Mouse (Mus musculus): ENCODE results near the gene Dido1.
"Not testable (repeated sequence)": the region's sequence is repeated elsewhere in the genome, so short reads cannot be mapped to it uniquely, and the experiment has no call there.

Dido1 gene

DNA sequence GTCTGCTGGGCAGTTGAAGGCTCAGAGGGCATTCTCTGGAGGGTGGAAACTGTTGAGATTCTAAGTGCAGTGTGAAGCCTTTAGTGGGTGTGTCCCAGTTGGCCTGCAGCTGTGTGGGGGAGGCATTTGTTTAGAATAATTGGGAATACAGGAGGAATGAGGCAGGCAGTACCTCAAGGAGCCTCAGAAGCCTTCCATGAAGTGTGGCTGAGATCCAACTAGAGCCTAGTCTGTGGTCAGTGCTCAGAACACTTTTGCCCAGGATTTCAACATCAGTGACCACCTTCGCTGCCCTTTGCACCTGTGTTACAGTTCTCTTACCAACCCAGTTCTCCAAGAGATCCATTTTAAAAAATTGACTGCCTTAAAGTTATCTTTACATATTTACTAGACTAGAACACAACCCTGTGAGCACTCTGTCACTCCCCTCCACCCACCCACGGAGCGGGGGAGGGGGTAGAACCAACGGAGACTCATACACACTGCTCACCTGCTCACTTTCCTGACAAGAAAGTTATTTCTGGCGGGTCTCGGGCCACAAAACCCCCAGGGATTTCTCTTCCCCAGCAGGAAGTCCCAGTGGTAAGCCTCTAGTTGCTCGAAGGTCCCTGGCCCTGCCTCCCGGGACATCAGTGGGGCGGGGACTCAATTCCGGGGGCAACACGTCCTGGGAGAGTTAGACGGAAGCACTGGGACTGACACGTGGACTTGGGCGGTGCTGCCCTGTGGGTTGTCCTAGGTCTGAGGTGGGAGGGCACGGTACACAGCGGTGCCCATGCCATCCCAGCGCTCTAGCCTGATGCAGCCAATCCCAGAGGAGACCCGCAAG, 15.0 kb upstream of the Dido1 start, which contains the start of gene Slc17a9:
TSS of gene Slc17a9 (plus strand) at position 679 of the 829 bp plus-strand sequence.
- no peak for DNase-seq (ENCODE audit: low read depth, low spot score)

DNA sequence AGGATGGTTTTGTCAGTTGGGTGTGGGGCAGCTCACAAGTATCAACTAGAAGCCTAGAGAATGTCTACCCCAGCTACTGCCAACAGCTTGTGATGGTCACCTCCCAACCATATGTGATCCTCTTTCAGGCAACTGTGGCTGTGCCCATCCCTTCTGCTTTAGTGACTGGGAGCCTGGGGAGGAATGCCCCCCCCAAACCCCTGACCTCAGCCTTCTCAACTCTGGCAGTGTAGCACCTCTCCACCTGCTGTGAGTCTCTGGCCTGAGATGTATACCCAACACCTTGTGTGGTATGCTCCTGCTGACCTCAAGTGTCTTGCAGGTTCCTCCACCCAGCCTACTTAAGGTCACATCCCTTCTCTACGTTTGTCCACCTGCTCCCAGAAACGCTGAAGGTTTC, 14.1 kb upstream of the Dido1 start:
- DNase-seq (ENCODE audit: low read depth, low spot score), result no peak

GRCm38 (mm10) chr2:180722748-180723147, 12.9 kb upstream of the Dido1 start:
- not testable (repeated sequence) for DNase-seq (ENCODE audit: low read depth, low spot score)

DNA sequence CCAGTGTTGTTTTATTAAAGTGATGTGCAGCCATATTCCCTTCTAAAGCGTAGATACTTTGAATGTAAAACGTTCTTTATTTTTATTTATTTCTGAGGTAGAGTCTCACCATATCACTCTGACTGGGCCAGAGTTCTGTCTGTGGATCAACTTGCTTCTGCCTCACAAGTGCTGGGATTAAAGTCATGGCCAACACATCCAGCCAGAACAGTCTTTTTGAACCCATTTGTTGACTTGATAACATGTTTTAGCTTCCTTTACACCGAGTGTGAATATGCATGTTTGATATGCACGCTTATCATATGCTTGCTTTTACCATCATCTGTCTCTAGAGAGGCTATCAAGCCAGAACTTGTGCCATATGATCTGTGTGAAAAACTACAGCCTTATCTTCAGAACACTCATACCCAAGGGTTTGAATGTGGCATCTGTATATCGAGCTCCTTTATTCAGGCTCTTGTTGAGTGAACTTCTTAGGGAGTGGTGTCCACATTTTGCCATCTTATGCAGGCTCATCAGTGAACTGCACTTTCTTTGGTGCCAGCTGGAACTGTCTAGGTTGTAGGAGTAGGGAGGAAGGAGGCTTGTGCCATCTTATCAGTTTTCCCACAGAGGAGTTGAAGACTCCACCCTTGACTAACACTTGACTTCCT, 2.4 kb upstream of the Dido1 start:
- DNase-seq (ENCODE audit: low read depth, low spot score), result no peak

DNA sequence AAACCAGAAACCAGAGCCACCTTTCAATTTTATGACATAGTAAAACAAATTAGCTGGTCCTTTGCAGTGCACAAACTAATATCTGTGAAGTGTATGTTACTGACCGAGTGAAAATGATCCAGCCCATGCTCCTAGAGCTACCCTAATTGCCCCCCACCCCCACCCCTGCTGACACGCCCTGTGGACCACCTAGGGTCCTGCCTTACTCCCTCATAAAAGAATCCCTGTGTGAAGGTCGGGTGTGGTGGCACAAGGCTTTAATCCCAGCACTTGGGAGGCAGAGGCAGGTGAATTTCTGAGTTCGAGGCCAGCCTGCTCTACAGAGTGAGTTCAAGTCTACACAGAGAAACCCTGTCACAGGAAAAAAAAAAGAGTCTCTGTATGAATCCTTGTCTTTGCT, 1.7 kb upstream of the Dido1 start:
- no peak for DNase-seq (ENCODE audit: low read depth, low spot score)

GRCm38 (mm10) chr2:180710276-180711155, 717 bp upstream of the Dido1 start:
- no peak for DNase-seq (ENCODE audit: low read depth, low spot score)

DNA sequence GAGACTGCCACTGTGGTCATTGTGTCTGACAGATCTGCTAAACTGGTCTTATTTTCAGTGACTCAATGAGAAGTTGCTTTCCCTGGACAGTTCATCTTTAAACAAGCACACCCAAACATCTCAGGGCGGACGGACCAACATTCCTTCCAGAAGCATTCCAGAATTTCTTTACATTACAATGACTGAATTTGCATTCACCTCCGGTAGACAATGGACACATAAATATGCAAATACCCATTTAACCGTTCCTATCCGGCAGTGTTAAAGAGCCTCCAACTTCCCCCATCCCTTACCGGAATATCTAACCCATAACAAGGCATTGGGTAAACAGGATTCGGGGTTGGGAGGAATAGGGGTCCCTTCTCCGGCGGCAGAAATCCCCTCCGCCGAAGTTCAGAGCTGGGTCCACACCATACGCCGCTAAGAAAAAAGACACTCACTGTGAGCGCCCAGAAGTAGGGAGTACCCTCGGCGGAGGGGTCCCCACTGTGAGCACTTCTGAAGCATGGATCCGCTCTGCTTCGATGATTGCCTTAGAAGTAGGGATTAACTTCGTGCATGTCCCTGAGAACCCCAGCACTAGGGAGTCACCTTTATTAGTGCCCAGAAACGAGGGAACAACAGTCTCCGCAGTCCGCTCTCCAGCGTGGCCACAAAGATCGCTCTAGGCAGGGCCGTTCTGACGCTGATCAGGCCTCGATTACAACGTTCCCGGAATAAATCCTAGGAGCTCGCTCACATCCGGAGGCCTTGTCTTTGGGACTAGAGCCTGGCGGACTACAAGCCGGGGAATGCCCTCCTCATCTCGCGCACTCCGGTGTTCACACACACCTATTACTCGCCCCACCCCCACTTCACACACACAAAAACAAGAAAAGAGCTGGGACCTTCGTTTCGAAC, 526 bp downstream of the Dido1 start:
- no peak for DNase-seq (ENCODE audit: low read depth, low spot score)

DNA sequence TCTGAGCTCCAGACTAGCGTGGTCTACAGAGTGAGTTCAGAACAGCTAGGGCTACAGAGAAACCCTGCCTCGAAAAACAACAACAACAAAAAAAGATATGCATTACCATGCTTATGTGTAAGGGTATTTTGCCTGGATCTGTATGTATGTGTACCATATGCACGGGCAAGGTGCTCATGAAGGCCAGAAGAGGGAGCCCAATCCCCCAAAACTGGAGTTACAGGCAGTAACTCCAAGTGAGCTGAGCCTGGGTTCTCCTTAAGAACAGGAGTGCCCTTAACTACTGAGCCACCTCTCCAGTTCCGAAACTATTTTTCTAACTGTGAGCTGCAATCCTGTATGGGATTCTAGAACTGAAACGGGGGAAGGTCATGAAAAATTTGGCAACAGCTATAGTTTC, 3.8 kb downstream of the Dido1 start:
- no peak for DNase-seq (ENCODE audit: low read depth, low spot score)

- DNase-seq (ENCODE audit: low read depth, low spot score), result no peak
Measured at GRCm38 (mm10) chr2:180705066-180705465, 4.7 kb downstream of the Dido1 start.

GRCm38 (mm10) chr2:180704591-180704990, 5.2 kb downstream of the Dido1 start:
- no peak for DNase-seq (ENCODE audit: low read depth, low spot score)

DNA sequence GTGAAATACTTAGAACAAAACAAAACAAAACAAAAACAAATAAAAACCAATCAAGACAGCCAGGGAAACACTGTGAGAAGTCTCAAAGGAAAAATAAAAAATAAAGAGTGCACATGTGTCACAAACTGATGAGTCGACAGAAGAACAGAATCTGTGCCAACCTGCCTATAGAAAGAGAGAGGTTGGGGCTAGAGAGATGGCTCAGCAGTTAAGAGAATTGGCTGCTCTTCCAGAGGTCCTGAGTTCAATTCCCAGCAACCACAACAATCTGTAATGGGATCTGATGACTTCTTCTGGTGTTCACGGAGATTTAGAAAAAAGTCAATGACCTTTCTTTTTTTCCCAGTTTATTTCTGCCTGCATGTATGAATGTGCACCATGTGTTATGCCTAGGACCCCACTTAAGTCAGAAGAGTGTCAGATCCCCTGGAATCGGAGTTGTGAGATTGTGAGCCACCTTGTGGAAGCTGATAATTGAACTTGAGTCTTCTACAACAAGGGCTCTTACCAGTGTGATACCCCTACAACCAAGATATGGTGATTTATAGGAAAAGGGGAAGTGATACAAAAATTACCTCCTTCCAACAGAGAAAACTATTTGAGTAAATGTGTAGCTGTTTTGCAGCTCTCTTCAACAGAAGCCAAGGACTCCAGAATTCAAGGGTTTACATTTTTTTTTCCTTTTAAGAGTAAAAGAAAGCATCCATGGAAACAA, 6.0 kb downstream of the Dido1 start:
- DNase-seq (ENCODE audit: low read depth, low spot score), result no peak

- no peak for DNase-seq (ENCODE audit: low read depth, low spot score)
Measured at GRCm38 (mm10) chr2:180703175-180703574, 6.6 kb downstream of the Dido1 start.

GRCm38 (mm10) chr2:180702701-180703149, 7.1 kb downstream of the Dido1 start:
- DNase-seq (ENCODE audit: low read depth, low spot score), result no peak

GRCm38 (mm10) chr2:180701767-180702621, 7.8 kb downstream of the Dido1 start:
- DNase-seq (ENCODE audit: low read depth, low spot score), result peak; percentile 92

DNA sequence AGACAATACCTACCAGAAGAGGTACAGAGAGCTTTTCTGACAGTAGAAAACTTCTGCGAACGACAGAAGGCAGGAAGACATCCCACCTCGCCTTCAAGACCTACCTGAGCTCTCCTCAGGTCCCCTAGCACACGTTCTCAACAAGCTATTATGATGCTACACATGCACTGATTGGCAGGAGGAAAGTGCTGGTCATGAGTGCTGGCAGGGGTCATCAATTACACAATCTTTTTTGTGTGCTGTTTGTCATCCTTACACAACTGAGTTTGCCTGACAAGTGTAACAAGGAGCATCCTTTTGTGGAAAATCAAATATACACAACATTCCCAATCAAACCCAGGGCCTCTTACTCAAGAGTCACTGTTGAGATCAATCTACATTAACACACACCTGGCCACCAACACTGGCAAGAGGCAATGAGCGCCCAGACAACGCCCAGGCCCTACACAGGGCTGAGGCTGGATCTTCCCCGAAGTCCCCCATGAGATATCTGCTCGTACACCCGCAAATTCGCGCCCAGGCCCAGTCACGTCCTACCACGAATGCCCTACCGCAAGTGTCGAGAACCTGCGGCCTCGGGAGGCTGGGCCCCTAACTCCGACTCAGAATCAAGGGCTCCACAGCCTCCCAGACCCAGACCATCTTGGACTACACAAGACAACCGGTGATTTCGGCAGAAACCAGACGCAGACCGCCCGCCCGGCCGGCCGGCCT, 8.6 kb downstream of the Dido1 start:
- peak; percentile 29 for DNase-seq (ENCODE audit: low read depth, low spot score)

DNA sequence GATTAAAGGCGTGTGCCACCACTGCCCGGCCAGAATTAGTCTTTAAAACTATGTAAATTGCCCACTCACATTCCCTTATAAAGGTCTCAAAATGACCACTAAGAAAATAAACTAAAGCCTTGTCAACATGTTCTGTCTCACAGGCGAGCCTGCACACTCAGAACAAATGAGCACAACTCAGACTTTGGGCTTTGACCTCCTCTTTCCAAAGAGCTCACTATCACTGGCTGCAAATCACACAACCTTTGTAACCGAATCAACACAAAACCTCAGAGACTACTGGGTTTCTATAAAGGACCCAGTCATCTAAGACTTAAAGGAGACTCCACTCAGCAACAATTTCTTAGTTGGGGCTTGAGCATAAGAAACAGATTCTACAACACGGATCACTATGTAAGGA, 9.3 kb downstream of the Dido1 start:
- no peak for DNase-seq (ENCODE audit: low read depth, low spot score)

GRCm38 (mm10) chr2:180695176-180695575, 14.6 kb downstream of the Dido1 start:
- no peak for DNase-seq (ENCODE audit: low read depth, low spot score)

DNA sequence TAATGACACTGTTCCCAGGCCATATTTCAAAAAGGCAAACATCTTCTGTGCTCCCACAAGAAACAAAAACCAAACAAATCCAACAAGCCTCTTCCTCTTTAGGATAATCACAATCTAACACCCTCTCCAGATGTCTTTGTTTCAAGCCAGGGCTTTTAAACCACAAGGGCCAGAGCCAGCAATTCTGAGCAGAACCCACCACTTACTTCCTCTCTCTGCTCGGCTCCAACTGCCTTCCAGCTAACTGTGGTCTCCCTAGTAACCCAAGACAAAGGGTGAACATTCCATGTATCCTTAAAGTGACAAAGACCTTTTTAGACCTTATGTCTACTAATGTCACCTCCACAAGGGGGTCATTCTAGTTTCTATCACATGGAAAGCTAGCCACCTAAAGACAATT, 17.2 kb downstream of the Dido1 start:
- peak; percentile 59 for DNase-seq (ENCODE audit: low read depth, low spot score)

- no peak for DNase-seq (ENCODE audit: low read depth, low spot score)
Measured at GRCm38 (mm10) chr2:180689841-180690240, 20.0 kb downstream of the Dido1 start.

Measured in mesoderm, embryonic 11.5 days (tissue).